Comparison of ENCODE assay signal across 8 mouse cellular contexts in genomic region chr17:80373726-80374096, GRCm38 (mm10). TPM values are rescaled to one million over a fixed set of nuclear protein-coding genes. Genes with fewer than 3 reads are reported as not detected.
DNase-seq lines count a peak whose midpoint lies in the region; ATAC-seq and TF ChIP-seq lines count a peak whose summit lies in the region.

No protein-coding gene starts in this region.

- H3K4me1 ChIP-seq in kidney, embryonic 15.5 days: peaks cover 13% of the 10 kb centered on the region
- H3K4me1 ChIP-seq in embryonic facial prominence, embryonic 10.5 days: peaks cover 12% of the 10 kb centered on the region
- H3K4me1 ChIP-seq in hindbrain, postnatal 0 days (ENCODE audit: insufficient read depth, low read length): no peaks in the 10 kb centered on the region
- H3K4me1 ChIP-seq in midbrain, embryonic 15.5 days: peaks cover 12% of the 10 kb centered on the region

- H3K9ac ChIP-seq in kidney, embryonic 15.5 days: peak overlapping the region; percentile 77
- peak overlapping the region; percentile 70 for H3K9ac ChIP-seq in hindbrain, postnatal 0 days (replicated peaks; ENCODE audit: low read length)
- H3K9ac ChIP-seq in midbrain, embryonic 15.5 days: peak overlapping the region; percentile 72

- no peaks in the 10 kb centered on the region for H3K36me3 ChIP-seq in kidney, embryonic 15.5 days
- no peaks in the 10 kb centered on the region for H3K36me3 ChIP-seq in embryonic facial prominence, embryonic 10.5 days (replicated peaks)
- H3K36me3 ChIP-seq in hindbrain, postnatal 0 days (ENCODE audit: insufficient read depth, low read length): no peaks in the 10 kb centered on the region
- no peaks in the 10 kb centered on the region for H3K36me3 ChIP-seq in midbrain, embryonic 15.5 days (replicated peaks)

- intact Hi-C loops in left cerebral cortex, postnatal 25 days (cut with DNase I): loop anchor here (5.0 kb wide), 2 partner anchors 81 to 109 kb away; partner anchors contain the start of genes Dhx57, Morn2 and Sos1

- WGBS in kidney, embryonic 15.5 days: 23% methylated on average over 27 of the region's 29 CpGs
- WGBS in embryonic facial prominence, embryonic 10.5 days: 19% methylated on average over 29 of the region's 29 CpGs
- WGBS in hindbrain, postnatal 0 days: 22% methylated on average over 25 of the region's 29 CpGs
- WGBS in midbrain, embryonic 15.5 days: 14% methylated on average over 29 of the region's 29 CpGs

- H3K4me3 ChIP-seq in kidney, embryonic 15.5 days (replicated peaks): peak overlapping the region; percentile 51
- peak overlapping the region; percentile 62 for H3K4me3 ChIP-seq in embryonic facial prominence, embryonic 10.5 days
- peak overlapping the region; percentile 39 for H3K4me3 ChIP-seq in hindbrain, postnatal 0 days (ENCODE audit: low read length)
- H3K4me3 ChIP-seq in midbrain, embryonic 15.5 days: peak overlapping the region; percentile 53

- DNase-seq in kidney, postnatal 14 days: no peak
- DNase-seq in embryonic facial prominence, embryonic 10.5 days (ENCODE audit: low spot score): no peak
- DNase-seq in hindbrain, postnatal 0 days (ENCODE audit: low spot score): no peak
- no peak for DNase-seq in adrenal gland, adult 8-10 months
- no peak for DNase-seq in left cerebral cortex, postnatal 25 days (ENCODE audit: low spot score in 2 of 2)
- DNase-seq in left cerebral cortex, adult 9 months (ENCODE audit: low spot score in 2 of 2): no peak

- peak; percentile 79 for ATAC-seq in kidney, embryonic 15.5 days (replicated peaks; ENCODE audit: low FRiP score)
- ATAC-seq in hindbrain, postnatal 0 days: peak; percentile 88
- peak; percentile 87 for ATAC-seq in midbrain, embryonic 15.5 days (replicated peaks)

- no peaks in the 10 kb centered on the region for H3K9me3 ChIP-seq in kidney, embryonic 15.5 days (replicated peaks)
- H3K9me3 ChIP-seq in embryonic facial prominence, embryonic 10.5 days: no peaks in the 10 kb centered on the region
- no peaks in the 10 kb centered on the region for H3K9me3 ChIP-seq in hindbrain, postnatal 0 days (ENCODE audit: low read length)
- H3K9me3 ChIP-seq in midbrain, embryonic 15.5 days: no peaks in the 10 kb centered on the region

- peak overlapping the region; percentile 51 for H3K27ac ChIP-seq in kidney, embryonic 15.5 days
- peak overlapping the region; percentile 89 for H3K27ac ChIP-seq in embryonic facial prominence, embryonic 10.5 days (replicated peaks)
- H3K27ac ChIP-seq in hindbrain, postnatal 0 days: peak overlapping the region; percentile 84
- H3K27ac ChIP-seq in midbrain, embryonic 15.5 days: peak overlapping the region; percentile 87

- H3K27me3 ChIP-seq in kidney, embryonic 15.5 days: 0 out of 2 replicates have a peak, but pooled peaks cover 5% of the 10 kb centered on the region
- H3K27me3 ChIP-seq in embryonic facial prominence, embryonic 10.5 days (replicated peaks; ENCODE audit: low read depth, poor library complexity, severe bottlenecking): peaks cover 53% of the 10 kb centered on the region
- H3K27me3 ChIP-seq in hindbrain, postnatal 0 days (ENCODE audit: insufficient read depth, low read length): no peaks in the 10 kb centered on the region
- no peaks in the 10 kb centered on the region for H3K27me3 ChIP-seq in midbrain, embryonic 15.5 days (replicated peaks)

- peak overlapping the region; percentile 93 for H3K4me2 ChIP-seq in kidney, embryonic 15.5 days
- peak overlapping the region; percentile 63 for H3K4me2 ChIP-seq in hindbrain, postnatal 0 days (ENCODE audit: low read depth, low read length)
- peak overlapping the region; percentile 86 for H3K4me2 ChIP-seq in midbrain, embryonic 15.5 days

- no peak for TF ChIP-seq CTCF in hindbrain, postnatal 0 days (IDR thresholded peaks at IDR 0.05; ENCODE audit: low read depth)

RNA-seq across cellular contexts. Expression of gene Gm10190, which starts 0.4 kb away (rescaled TPM):
- 1.7 and 2.0 TPM in 2 replicates for polyA plus RNA-seq in kidney, embryonic 15.5 days (2015; fragmentation: Nextera tagmentation; extraction: Ambion mirVana)
- 0.92 and 1.2 TPM in 2 replicates for polyA plus RNA-seq in embryonic facial prominence, embryonic 10.5 days (2016; fragmentation: Nextera tagmentation; extraction: Ambion mirVana)
- total RNA-seq in hindbrain, postnatal 0 days (2014; rRNA removed): not detected in 2 replicates
- 3.4 and 4.7 TPM in 2 replicates for polyA plus RNA-seq in hindbrain, postnatal 0 days (2015; fragmentation: Nextera tagmentation; extraction: Ambion mirVana)
- 3.3 and 4.4 TPM in 2 replicates for polyA plus RNA-seq in midbrain, embryonic 15.5 days (2015; fragmentation: Nextera tagmentation; extraction: Ambion mirVana)
- total RNA-seq in adrenal gland, adult 8-10 months (2022): 1 to 10 TPM in 2 of 4 experiments, not detected in 2; 2.3 to 2.8 TPM
- 1 to 10 TPM; 1.8 to 3.9 TPM for total RNA-seq in left cerebral cortex, postnatal 25 days (2021)
